Mouse (Mus musculus) heart, embryonic 13.5 days (tissue): ENCODE data around the gene Msx1. TPM values are rescaled to one million over a fixed set of nuclear protein-coding genes. Genes with fewer than 3 reads are reported as not detected.
A peak's percentile ranks its signal among the peaks of the same experiment; 100 is the strongest.

Experiments used
- ATAC-seq: fragments of 200-750 bp; cut with Nextera tagmentation; 2 replicates; pipeline ENCODE4 v1.8.0; 2017; ENCODE audit warnings: moderate TSS enrichment; ENCODE audit not compliant: insufficient number of reproducible peaks, low FRiP score, low TSS enrichment; ENCODE audit errors: extremely low read depth
- H3K27ac ChIP-seq: fragments of 300-500 bp; sonication (generic); replicated peaks from 2 replicates; pipeline ENCODE4 v1.5.1; 2015; ENCODE audit warnings: moderate library complexity, mild to moderate bottlenecking, inconsistent platforms
- H3K27me3 ChIP-seq: fragments of 300-500 bp; sonication (generic); replicated peaks from 2 replicates; pipeline ENCODE4 v1.6.1; 2015; ENCODE audit warnings: mild to moderate bottlenecking, inconsistent platforms
- H3K36me3 ChIP-seq: fragments of 300-500 bp; sonication (generic); 2 replicates; pipeline ENCODE4 v1.6.1; 2015; ENCODE audit warnings: mild to moderate bottlenecking, inconsistent platforms
- H3K4me1 ChIP-seq: fragments of 300-500 bp; sonication (generic); 2 replicates; pipeline ENCODE4 v1.6.1; 2015; ENCODE audit warnings: inconsistent platforms
- H3K4me2 ChIP-seq: fragments of 300-500 bp; sonication (generic); 2 replicates; pipeline ENCODE4 v1.6.1; 2015; ENCODE audit warnings: inconsistent platforms, mild to moderate bottlenecking, moderate library complexity
- H3K4me3 ChIP-seq: fragments of 300-500 bp; sonication (generic); 2 replicates; pipeline ENCODE4 v1.5.1; 2015; ENCODE audit warnings: moderate library complexity, mild to moderate bottlenecking, inconsistent platforms
- H3K9ac ChIP-seq: fragments of 300-500 bp; sonication (generic); 2 replicates; pipeline ENCODE4 v1.6.1; 2015; ENCODE audit warnings: inconsistent platforms, mild to moderate bottlenecking, moderate library complexity
- H3K9me3 ChIP-seq: fragments of 300-500 bp; sonication (generic); 2 replicates; pipeline ENCODE4 v1.6.1; 2016; ENCODE audit warnings: inconsistent platforms
- WGBS: fragments of 180-500 bp; shearing (Covaris S2); methylation state at CpG from one replicate; pipeline ENCODE4 v1.1.7; 2015; ENCODE audit warnings: mixed read lengths; 5-methylcytosine and 5-hydroxymethylcytosine counted together
- polyA plus RNA-seq: library from polyadenylated mRNA; unstranded; fragments of >200 nt; fragmentation: Nextera tagmentation; extraction: Ambion mirVana; gene quantifications from 2 replicates; pipeline ENCODE4 v1.2.1, GENCODE M21; 2015

The Msx1 gene
- 8.6 and 10.3 TPM in 2 replicates for polyA plus RNA-seq

- peaks cover 99% of the 10 kb centered on the region for H3K27me3 ChIP-seq
- peak within 1 kb of the TSS; percentile 81 for H3K9ac ChIP-seq
- H3K36me3 ChIP-seq: no peaks in the 10 kb centered on the region
- H3K4me3 ChIP-seq: peak within 1 kb of the TSS; percentile 69
- H3K9me3 ChIP-seq: no peaks in the 10 kb centered on the region
- ATAC-seq: peak; percentile 54; the same call in 1 of the 2 replicates
- H3K4me1 ChIP-seq: peaks cover 27% of the 10 kb centered on the region
- peak within 1 kb of the TSS; percentile 83 for H3K4me2 ChIP-seq
- peak within 1 kb of the TSS; percentile 24 for H3K27ac ChIP-seq
- WGBS: under 1% methylated on average over 37 of the region's 37 CpGs
Measured at GRCm38 (mm10) chr5:37824461-37824795, at the start of gene Msx1. Gene Msx1, minus strand, starts transcription at chr5:37824583.

- 57% methylated on average over 6 of the region's 6 CpGs for WGBS
- H3K9ac ChIP-seq: no peak overlapping the region
- ATAC-seq: no peak
- H3K4me2 ChIP-seq: no peak overlapping the region
- H3K36me3 ChIP-seq: no peaks in the 10 kb centered on the region
- no peak overlapping the region for H3K4me3 ChIP-seq
- no peaks in the 10 kb centered on the region for H3K4me1 ChIP-seq
- H3K9me3 ChIP-seq: no peaks in the 10 kb centered on the region
- H3K27ac ChIP-seq: no peak overlapping the region
- H3K27me3 ChIP-seq: peaks cover 15% of the 10 kb centered on the region; the same call in 1 of the 2 replicates
Measured at GRCm38 (mm10) chr5:37865471-37865870, 41.1 kb upstream of the Msx1 start.

GRCm38 (mm10) chr5:37864309-37864708, 39.9 kb upstream of the Msx1 start:
- H3K4me1 ChIP-seq: no peaks in the 10 kb centered on the region
- no peak overlapping the region for H3K27ac ChIP-seq
- no peak for ATAC-seq
- H3K36me3 ChIP-seq: no peaks in the 10 kb centered on the region
- no peak overlapping the region for H3K4me2 ChIP-seq
- 91% methylated on average over 2 of the region's 2 CpGs for WGBS
- H3K27me3 ChIP-seq: peaks cover 17% of the 10 kb centered on the region; the same call in 1 of the 2 replicates
- H3K9ac ChIP-seq: no peak overlapping the region
- H3K4me3 ChIP-seq: no peak overlapping the region
- no peaks in the 10 kb centered on the region for H3K9me3 ChIP-seq

GRCm38 (mm10) chr5:37860846-37861245, 36.5 kb upstream of the Msx1 start:
- no peak overlapping the region for H3K27ac ChIP-seq
- no peak overlapping the region for H3K4me3 ChIP-seq
- H3K27me3 ChIP-seq: peaks cover 13% of the 10 kb centered on the region; the same call in 1 of the 2 replicates
- 70% methylated on average over 6 of the region's 6 CpGs for WGBS
- no peaks in the 10 kb centered on the region for H3K9me3 ChIP-seq
- ATAC-seq: no peak
- H3K4me2 ChIP-seq: no peak overlapping the region
- H3K36me3 ChIP-seq: no peaks in the 10 kb centered on the region
- H3K9ac ChIP-seq: no peak overlapping the region
- no peaks in the 10 kb centered on the region for H3K4me1 ChIP-seq

- no peak for ATAC-seq
- Histone ChIP-seq H3K36me3 (no peaks in the 10 kb centered on the region), H3K4me3 (no peak overlapping the region), H3K9ac (no peak overlapping the region), H3K4me2 (no peak overlapping the region), H3K9me3 (no peaks in the 10 kb centered on the region), H3K27ac (no peak overlapping the region), H3K27me3 (peaks cover 8% of the 10 kb centered on the region; the same call in 1 of the 2 replicates), H3K4me1 (no peaks in the 10 kb centered on the region)
- WGBS: 56% methylated on average over 7 of the region's 7 CpGs
Measured at GRCm38 (mm10) chr5:37860151-37860721, 35.9 kb upstream of the Msx1 start.

- WGBS: 59% methylated on average over 14 of the region's 14 CpGs
- Histone ChIP-seq H3K9me3 (0 out of 2 replicates have a peak, but pooled peaks cover 2% of the 10 kb centered on the region), H3K4me1 (no peaks in the 10 kb centered on the region), H3K4me3 (no peak overlapping the region), H3K27me3 (peaks cover 8% of the 10 kb centered on the region; the same call in 1 of the 2 replicates), H3K9ac (no peak overlapping the region), H3K4me2 (no peak overlapping the region), H3K27ac (no peak overlapping the region), H3K36me3 (no peaks in the 10 kb centered on the region)
- no peak for ATAC-seq
Measured at GRCm38 (mm10) chr5:37857763-37858545, 33.6 kb upstream of the Msx1 start.

GRCm38 (mm10) chr5:37856057-37856456, 31.7 kb upstream of the Msx1 start:
- H3K27me3 ChIP-seq: peaks cover 9% of the 10 kb centered on the region
- H3K9me3 ChIP-seq: 0 out of 2 replicates have a peak, but pooled peaks cover 2% of the 10 kb centered on the region
- H3K4me1 ChIP-seq: no peaks in the 10 kb centered on the region
- no peak overlapping the region for H3K27ac ChIP-seq
- no peak overlapping the region for H3K4me3 ChIP-seq
- H3K9ac ChIP-seq: no peak overlapping the region
- 34% methylated on average over 5 of the region's 5 CpGs for WGBS
- ATAC-seq: no peak
- no peaks in the 10 kb centered on the region for H3K36me3 ChIP-seq
- no peak overlapping the region for H3K4me2 ChIP-seq

- no peak for ATAC-seq
- H3K4me2 ChIP-seq: no peak overlapping the region
- no peak overlapping the region for H3K9ac ChIP-seq
- no peaks in the 10 kb centered on the region for H3K4me1 ChIP-seq
- H3K27me3 ChIP-seq: peaks cover 9% of the 10 kb centered on the region
- H3K9me3 ChIP-seq: 0 out of 2 replicates have a peak, but pooled peaks cover 2% of the 10 kb centered on the region
- 69% methylated on average over 6 of the region's 6 CpGs for WGBS
- no peak overlapping the region for H3K4me3 ChIP-seq
- H3K36me3 ChIP-seq: no peaks in the 10 kb centered on the region
- H3K27ac ChIP-seq: no peak overlapping the region
Measured at GRCm38 (mm10) chr5:37854233-37854632, 29.9 kb upstream of the Msx1 start.

- 58% methylated on average over 15 of the region's 15 CpGs for WGBS
Measured at GRCm38 (mm10) chr5:37851305-37851982, 27.1 kb upstream of the Msx1 start.

GRCm38 (mm10) chr5:37848991-37849719, 24.8 kb upstream of the Msx1 start:
- 0 out of 2 replicates have a peak, but pooled peaks cover 2% of the 10 kb centered on the region for H3K9me3 ChIP-seq
- H3K9ac ChIP-seq: no peak overlapping the region
- no peak for ATAC-seq
- H3K4me2 ChIP-seq: no peak overlapping the region
- H3K27me3 ChIP-seq: peaks cover 14% of the 10 kb centered on the region
- no peak overlapping the region for H3K27ac ChIP-seq
- no peaks in the 10 kb centered on the region for H3K36me3 ChIP-seq
- H3K4me1 ChIP-seq: no peaks in the 10 kb centered on the region
- H3K4me3 ChIP-seq: no peak overlapping the region
- 46% methylated on average over 8 of the region's 8 CpGs for WGBS

More at GRCm38 (mm10) chr5:37851305-37851982, 27.1 kb upstream of the Msx1 start:
- 0 out of 2 replicates have a peak, but pooled peaks cover 2% of the 10 kb centered on the region for H3K9me3 ChIP-seq
- no peak for ATAC-seq
- no peak overlapping the region for H3K4me3 ChIP-seq
- peaks cover 14% of the 10 kb centered on the region for H3K27me3 ChIP-seq
- H3K27ac ChIP-seq: no peak overlapping the region
- no peak overlapping the region for H3K9ac ChIP-seq
- no peak overlapping the region for H3K4me2 ChIP-seq
- no peaks in the 10 kb centered on the region for H3K36me3 ChIP-seq
- no peaks in the 10 kb centered on the region for H3K4me1 ChIP-seq

- Histone ChIP-seq H3K27me3 (peaks cover 90% of the 10 kb centered on the region), H3K9ac (no peak overlapping the region), H3K4me3 (no peak overlapping the region), H3K36me3 (no peaks in the 10 kb centered on the region), H3K4me1 (no peaks in the 10 kb centered on the region), H3K27ac (no peak overlapping the region), H3K4me2 (no peak overlapping the region), H3K9me3 (no peaks in the 10 kb centered on the region)
- 32% methylated on average over 3 of the region's 3 CpGs for WGBS
- ATAC-seq: no peak
Measured at GRCm38 (mm10) chr5:37836267-37836646, 11.9 kb upstream of the Msx1 start.
